Mouse (Mus musculus): ENCODE data around the gene Fzd5. TPM values are rescaled to one million over a fixed set of nuclear protein-coding genes. Genes with fewer than 3 reads are reported as not detected.

Gene Fzd5
- polyA plus RNA-seq, 1 experiment from 2014 or later: 0.58 TPM

DNA sequence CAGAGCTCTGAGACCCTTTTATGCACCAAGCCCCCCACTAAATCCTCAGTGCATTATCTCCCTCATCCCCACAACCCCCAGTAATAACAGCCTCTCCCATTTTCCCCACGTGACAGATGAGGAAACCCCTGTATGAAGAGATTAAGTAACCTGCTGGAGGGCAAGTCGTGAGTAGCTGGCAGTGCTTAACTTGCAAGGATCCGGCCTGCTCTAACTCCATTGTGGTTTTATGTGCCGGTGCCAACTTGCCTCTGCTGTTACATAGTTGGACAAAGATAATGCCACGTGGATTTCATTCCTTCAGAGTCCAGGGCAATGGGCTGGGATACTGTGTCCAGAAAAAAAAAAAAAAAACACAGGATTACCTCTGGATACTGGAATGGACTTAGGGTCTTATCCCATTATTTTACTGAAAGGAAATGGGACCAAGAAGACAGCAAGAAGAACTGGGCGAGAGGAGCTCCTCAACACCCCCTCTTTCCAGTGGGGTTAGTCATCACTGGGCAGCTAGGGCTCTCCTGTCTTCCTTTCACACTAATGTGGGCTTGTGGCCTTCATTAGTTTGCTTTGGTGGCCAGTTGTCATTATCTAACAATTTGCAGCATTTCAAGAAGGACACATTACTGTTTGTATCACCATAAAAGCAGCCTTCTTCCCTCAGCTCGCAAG is 18.6 kb upstream of the Fzd5 start:
- no peak for ATAC-seq
- H3K36me3 ChIP-seq (ENCODE audit: control insufficient read depth, insufficient read depth, low read length): no peaks in the 10 kb centered on the region
- no peak overlapping the region for H3K27ac ChIP-seq (ENCODE audit: low read length)
- no peaks in the 10 kb centered on the region for H3K9me3 ChIP-seq (replicated peaks; ENCODE audit: control insufficient read depth, low read length, poor library complexity, severe bottlenecking)
- H3K4me1 ChIP-seq (ENCODE audit: control insufficient read depth, insufficient read depth, low read length): no peaks in the 10 kb centered on the region
- no peak overlapping the region for H3K4me2 ChIP-seq (ENCODE audit: low read length)
- H3K27me3 ChIP-seq (ENCODE audit: control insufficient read depth, insufficient read depth, low read depth, low read length): no peaks in the 10 kb centered on the region
- WGBS: 58% methylated on average over 7 of the region's 7 CpGs
- H3K9ac ChIP-seq (ENCODE audit: low read depth, low read length): no peak overlapping the region
- H3K4me3 ChIP-seq (ENCODE audit: low read depth, low read length): no peak overlapping the region

DNA sequence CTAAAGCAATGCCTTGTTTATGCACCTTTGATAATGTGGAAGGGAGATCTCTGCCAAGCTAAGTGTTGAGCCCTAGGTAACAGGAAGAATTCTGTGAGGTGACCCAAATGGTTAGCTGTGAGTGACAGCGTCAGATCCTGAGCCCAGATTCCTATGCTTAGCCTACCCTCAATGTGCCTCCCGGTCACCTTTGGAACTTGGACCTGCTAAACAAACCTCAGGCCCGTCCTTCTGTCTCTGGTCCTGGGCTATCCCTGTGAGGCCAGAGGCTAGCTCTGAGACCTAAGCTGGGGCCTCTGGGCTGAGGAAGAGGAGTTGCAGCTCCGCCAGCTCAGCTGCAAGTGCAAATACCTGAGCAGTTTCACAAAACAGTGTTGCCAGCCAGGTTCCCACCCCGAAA is 17.1 kb upstream of the Fzd5 start:
- WGBS: 92% methylated on average over 5 of the region's 5 CpGs
- ATAC-seq: no peak

DNA sequence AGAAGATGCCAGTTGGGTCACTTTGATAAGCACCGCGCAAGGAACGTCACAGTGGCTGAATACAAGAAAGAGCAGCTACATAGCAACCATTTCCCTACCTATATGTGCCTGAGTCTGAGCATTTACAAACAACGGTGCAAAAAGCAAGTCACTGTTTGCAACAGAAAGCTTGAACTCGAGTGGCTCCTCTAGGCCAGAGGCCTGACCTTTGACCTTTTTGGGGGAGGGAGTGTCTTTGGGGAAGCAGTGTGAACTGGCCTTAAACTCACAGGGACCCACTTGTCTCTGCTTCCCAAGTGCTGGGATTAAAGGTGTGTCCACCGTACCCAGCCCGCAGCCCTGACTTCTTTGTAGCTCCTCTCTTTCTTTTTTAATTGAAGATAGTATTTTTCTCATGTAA is 16.1 kb upstream of the Fzd5 start:
- no peaks in the 10 kb centered on the region for H3K4me1 ChIP-seq (ENCODE audit: control insufficient read depth, insufficient read depth, low read length)
- no peak for ATAC-seq
- no peak overlapping the region for H3K27ac ChIP-seq (ENCODE audit: low read length)
- no peaks in the 10 kb centered on the region for H3K36me3 ChIP-seq (ENCODE audit: control insufficient read depth, insufficient read depth, low read length)
- no peak overlapping the region for H3K4me3 ChIP-seq (ENCODE audit: low read depth, low read length)
- no peaks in the 10 kb centered on the region for H3K9me3 ChIP-seq (replicated peaks; ENCODE audit: control insufficient read depth, low read length, poor library complexity, severe bottlenecking)
- H3K27me3 ChIP-seq (ENCODE audit: control insufficient read depth, insufficient read depth, low read depth, low read length): no peaks in the 10 kb centered on the region
- H3K4me2 ChIP-seq (ENCODE audit: low read length): no peak overlapping the region
- WGBS: 71% methylated on average over 7 of the region's 7 CpGs
- H3K9ac ChIP-seq (ENCODE audit: low read depth, low read length): no peak overlapping the region

More for the DNA sequence above, 17.1 kb upstream of the Fzd5 start:
- Histone ChIP-seq H3K9me3 (replicated peaks; ENCODE audit: control insufficient read depth, low read length, poor library complexity, severe bottlenecking) (no peaks in the 10 kb centered on the region), H3K4me3 (ENCODE audit: low read depth, low read length) (no peak overlapping the region), H3K9ac (ENCODE audit: low read depth, low read length) (no peak overlapping the region), H3K27me3 (ENCODE audit: control insufficient read depth, insufficient read depth, low read depth, low read length) (no peaks in the 10 kb centered on the region), H3K4me1 (ENCODE audit: control insufficient read depth, insufficient read depth, low read length) (no peaks in the 10 kb centered on the region), H3K4me2 (ENCODE audit: low read length) (no peak overlapping the region), H3K27ac (ENCODE audit: low read length) (no peak overlapping the region), H3K36me3 (ENCODE audit: control insufficient read depth, insufficient read depth, low read length) (no peaks in the 10 kb centered on the region)

DNA sequence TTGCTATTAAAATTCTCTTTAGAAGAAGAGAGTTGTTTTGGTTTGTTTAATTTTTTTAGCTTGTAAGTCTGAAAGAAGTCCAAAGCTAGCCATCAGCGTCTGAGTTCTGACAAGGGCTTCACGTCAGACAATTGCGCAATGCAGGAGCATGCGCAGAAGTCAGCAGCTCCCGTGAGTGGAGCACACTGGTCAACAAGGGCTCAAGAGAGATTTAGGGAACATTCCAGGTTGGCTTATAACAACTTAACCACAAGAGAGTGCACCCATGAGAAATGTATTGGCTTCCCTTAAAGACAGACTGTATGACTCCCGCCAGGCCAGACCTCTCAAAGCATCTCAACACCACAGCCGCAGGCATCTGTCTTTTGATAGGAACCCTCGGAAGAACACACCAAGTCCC is 15.6 kb upstream of the Fzd5 start:
- WGBS: 88% methylated on average over 8 of the region's 8 CpGs
- Histone ChIP-seq H3K9me3 (replicated peaks; ENCODE audit: control insufficient read depth, low read length, poor library complexity, severe bottlenecking) (no peaks in the 10 kb centered on the region), H3K4me1 (ENCODE audit: control insufficient read depth, insufficient read depth, low read length) (no peaks in the 10 kb centered on the region), H3K36me3 (ENCODE audit: control insufficient read depth, insufficient read depth, low read length) (no peaks in the 10 kb centered on the region), H3K27ac (ENCODE audit: low read length) (no peak overlapping the region), H3K4me2 (ENCODE audit: low read length) (no peak overlapping the region), H3K9ac (ENCODE audit: low read depth, low read length) (no peak overlapping the region), H3K4me3 (ENCODE audit: low read depth, low read length) (no peak overlapping the region), H3K27me3 (ENCODE audit: control insufficient read depth, insufficient read depth, low read depth, low read length) (no peaks in the 10 kb centered on the region)
- ATAC-seq: no peak

DNA sequence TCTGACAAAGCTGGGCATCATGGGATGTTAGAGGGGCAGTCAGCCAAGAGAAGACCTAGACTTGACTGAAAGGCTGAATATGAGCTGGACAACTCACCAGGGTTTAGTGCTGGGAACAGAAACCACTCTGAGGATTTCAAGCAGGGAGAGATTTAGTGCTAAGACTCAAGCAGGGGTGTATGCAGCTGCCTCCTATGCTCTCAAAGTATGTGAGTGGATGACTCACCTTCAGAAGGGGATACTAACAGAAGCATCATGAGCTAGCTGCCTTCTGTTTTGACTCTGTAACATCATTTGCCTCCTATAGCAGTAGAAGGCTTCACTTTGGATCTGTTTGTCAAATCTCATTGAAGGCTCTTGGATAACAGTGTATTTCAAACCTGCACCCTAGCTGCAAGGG is 7.1 kb upstream of the Fzd5 start:
- Histone ChIP-seq H3K4me2 (ENCODE audit: low read length) (no peak overlapping the region), H3K4me1 (ENCODE audit: control insufficient read depth, insufficient read depth, low read length) (no peaks in the 10 kb centered on the region), H3K27ac (ENCODE audit: low read length) (no peak overlapping the region), H3K27me3 (ENCODE audit: control insufficient read depth, insufficient read depth, low read depth, low read length) (no peaks in the 10 kb centered on the region; the same call in 1 of the 2 replicates), H3K36me3 (ENCODE audit: control insufficient read depth, insufficient read depth, low read length) (no peaks in the 10 kb centered on the region), H3K9me3 (replicated peaks; ENCODE audit: control insufficient read depth, low read length, poor library complexity, severe bottlenecking) (no peaks in the 10 kb centered on the region), H3K4me3 (ENCODE audit: low read depth, low read length) (no peak overlapping the region), H3K9ac (ENCODE audit: low read depth, low read length) (no peak overlapping the region)
- no peak for ATAC-seq

DNA sequence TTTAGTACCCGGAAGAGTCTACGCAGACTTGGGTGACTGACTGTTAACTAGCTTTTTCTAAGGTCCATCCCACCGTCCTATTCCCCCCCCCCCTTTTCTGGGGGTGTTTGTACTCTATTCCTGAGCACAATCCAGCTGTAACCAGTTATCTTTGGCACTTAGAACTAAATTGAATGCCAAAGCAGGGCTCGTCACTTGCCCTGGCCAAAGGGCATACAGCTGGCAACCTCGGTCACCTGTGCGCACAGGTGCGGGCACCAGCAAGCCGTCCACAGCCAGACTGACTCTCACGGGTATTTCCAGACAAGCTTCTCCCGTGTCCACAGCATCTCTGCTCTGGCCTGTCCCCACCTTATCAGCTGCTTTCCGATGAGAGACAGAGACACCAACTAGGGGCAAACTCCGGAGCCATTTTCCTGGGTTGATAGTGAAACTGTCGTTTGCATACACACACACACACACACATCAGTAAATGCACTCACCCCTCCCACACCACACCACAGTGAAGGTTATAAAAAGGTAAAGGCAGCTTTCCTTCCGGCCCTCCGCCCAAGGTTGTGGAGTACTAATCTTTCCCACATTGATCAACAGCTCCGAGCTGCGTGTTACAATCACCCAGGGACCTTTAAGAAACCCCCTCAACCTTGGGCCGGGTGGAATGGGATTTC is 5.3 kb upstream of the Fzd5 start:
- H3K27me3 ChIP-seq (ENCODE audit: control insufficient read depth, insufficient read depth, low read depth, low read length): peaks cover 9% of the 10 kb centered on the region
- H3K27ac ChIP-seq (ENCODE audit: low read length): no peak overlapping the region
- 90% methylated on average over 18 of the region's 18 CpGs for WGBS
- no peak overlapping the region for H3K9ac ChIP-seq (ENCODE audit: low read depth, low read length)
- H3K4me2 ChIP-seq (ENCODE audit: low read length): no peak overlapping the region
- no peak overlapping the region for H3K4me3 ChIP-seq (ENCODE audit: low read depth, low read length)
- no peak for ATAC-seq
- peaks cover 11% of the 10 kb centered on the region for H3K4me1 ChIP-seq (ENCODE audit: control insufficient read depth, insufficient read depth, low read length)
- H3K9me3 ChIP-seq (replicated peaks; ENCODE audit: control insufficient read depth, low read length, poor library complexity, severe bottlenecking): no peaks in the 10 kb centered on the region
- no peaks in the 10 kb centered on the region for H3K36me3 ChIP-seq (ENCODE audit: control insufficient read depth, insufficient read depth, low read length)

DNA sequence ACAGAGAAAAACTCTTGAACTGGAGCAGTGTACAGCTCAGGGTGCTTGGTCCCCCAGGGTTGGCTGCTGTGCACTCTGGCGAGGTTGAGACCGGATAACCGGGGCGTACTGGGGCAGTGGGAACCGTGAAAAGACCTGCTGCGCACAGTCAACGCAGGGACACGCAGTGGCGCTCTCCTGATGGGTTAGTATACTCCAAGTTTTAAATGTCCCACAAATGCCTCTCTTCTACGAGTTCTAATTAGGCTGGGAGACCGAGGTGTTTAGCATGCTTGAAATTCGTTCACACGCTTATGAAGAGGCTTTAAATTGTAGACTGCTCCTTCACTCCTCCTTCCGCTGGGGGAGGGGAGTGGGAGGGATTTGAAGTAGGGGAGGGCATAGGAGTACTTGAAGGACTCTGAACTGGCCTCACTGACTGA is 1.1 kb upstream of the Fzd5 start:
- WGBS: under 1% methylated on average over 14 of the region's 14 CpGs
- H3K9ac ChIP-seq (ENCODE audit: low read depth, low read length): no peak overlapping the region

DNA sequence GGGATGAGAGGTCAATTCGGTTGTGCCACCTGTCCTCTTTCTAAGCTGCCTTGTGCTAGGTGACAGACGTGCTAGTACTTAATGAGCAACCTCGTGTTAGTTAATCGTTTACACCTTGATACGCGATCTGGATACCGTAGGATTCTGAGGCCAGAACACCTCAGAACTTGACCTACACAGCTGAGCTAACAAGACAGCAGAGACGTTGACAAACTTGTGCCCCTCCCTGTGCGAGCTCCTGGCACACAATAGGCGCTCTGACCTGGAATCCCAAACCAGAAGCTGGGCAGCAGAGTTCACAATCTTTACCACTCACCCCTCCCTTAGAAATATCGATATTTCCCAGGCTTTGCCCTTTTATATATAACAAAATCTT is 617 bp upstream of the Fzd5 start:
- H3K9ac ChIP-seq (ENCODE audit: low read depth, low read length): peak overlapping the region; percentile 26; the same call in 1 of the 2 replicates
- ATAC-seq: 0 out of 2 replicates have a peak, but pooled peaks have one; percentile 3
- H3K9me3 ChIP-seq (replicated peaks; ENCODE audit: control insufficient read depth, low read length, poor library complexity, severe bottlenecking): no peaks in the 10 kb centered on the region
- H3K27ac ChIP-seq (ENCODE audit: low read length): no peak overlapping the region
- peaks cover 35% of the 10 kb centered on the region for H3K4me1 ChIP-seq (ENCODE audit: control insufficient read depth, insufficient read depth, low read length)
- H3K27me3 ChIP-seq (ENCODE audit: control insufficient read depth, insufficient read depth, low read depth, low read length): peaks cover 28% of the 10 kb centered on the region
- WGBS: under 1% methylated on average over 11 of the region's 11 CpGs
- no peaks in the 10 kb centered on the region for H3K36me3 ChIP-seq (ENCODE audit: control insufficient read depth, insufficient read depth, low read length)
- peak overlapping the region; percentile 94 for H3K4me2 ChIP-seq (ENCODE audit: low read length)
- peak overlapping the region; percentile 67 for H3K4me3 ChIP-seq (ENCODE audit: low read depth, low read length)

More for the DNA sequence above, 1.1 kb upstream of the Fzd5 start:
- Histone ChIP-seq H3K27ac (ENCODE audit: low read length) (no peak overlapping the region), H3K9me3 (replicated peaks; ENCODE audit: control insufficient read depth, low read length, poor library complexity, severe bottlenecking) (no peaks in the 10 kb centered on the region), H3K4me2 (ENCODE audit: low read length) (peak overlapping the region; percentile 94), H3K36me3 (ENCODE audit: control insufficient read depth, insufficient read depth, low read length) (no peaks in the 10 kb centered on the region), H3K4me1 (ENCODE audit: control insufficient read depth, insufficient read depth, low read length) (peaks cover 35% of the 10 kb centered on the region), H3K4me3 (ENCODE audit: low read depth, low read length) (peak overlapping the region; percentile 23), H3K27me3 (ENCODE audit: control insufficient read depth, insufficient read depth, low read depth, low read length) (peaks cover 28% of the 10 kb centered on the region)
- no peak for ATAC-seq

DNA sequence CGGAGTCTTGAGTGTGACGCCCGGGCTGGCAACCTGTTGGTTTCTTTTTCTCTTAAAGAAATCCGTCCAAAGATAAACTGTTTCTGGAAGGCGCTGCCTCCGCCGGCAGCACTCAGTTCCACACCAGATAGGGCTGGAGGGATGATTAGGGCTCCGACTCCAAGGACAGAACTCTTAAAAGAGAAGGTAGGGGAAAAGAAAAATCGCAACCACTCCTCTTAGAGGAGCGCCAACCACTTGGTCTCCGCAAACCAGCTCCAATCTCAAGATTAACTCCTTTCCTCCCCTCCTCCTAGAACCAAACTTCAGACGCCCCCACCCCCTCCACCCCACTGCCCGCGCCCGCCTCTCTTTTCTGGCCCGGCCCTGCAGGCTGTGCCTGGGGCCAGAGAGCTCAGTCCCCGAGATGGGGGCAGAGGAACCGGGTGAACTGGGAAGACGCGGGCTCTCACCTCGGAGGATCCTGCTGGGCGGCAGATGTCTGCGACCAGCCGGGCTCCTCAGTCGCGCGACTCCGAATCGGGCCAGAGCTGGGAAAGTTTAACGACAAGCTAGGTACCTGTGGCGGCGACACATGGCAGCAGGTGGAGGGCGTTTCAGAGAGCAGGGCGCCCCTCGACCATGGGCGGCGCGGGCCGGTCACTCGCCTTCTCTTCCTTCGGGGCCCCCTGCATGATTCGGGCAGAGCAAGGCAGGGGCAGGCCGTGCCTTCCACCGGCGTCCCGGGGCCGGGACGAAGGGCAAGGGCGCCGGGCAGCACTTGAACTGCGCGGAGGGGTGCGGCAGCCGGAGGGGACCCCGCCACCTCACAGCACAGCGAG is 660 bp downstream of the Fzd5 start:
- Histone ChIP-seq H3K27me3 (ENCODE audit: control insufficient read depth, insufficient read depth, low read depth, low read length) (peaks cover 28% of the 10 kb centered on the region), H3K36me3 (ENCODE audit: control insufficient read depth, insufficient read depth, low read length) (no peaks in the 10 kb centered on the region), H3K27ac (ENCODE audit: low read length) (no peak overlapping the region), H3K4me3 (ENCODE audit: low read depth, low read length) (peak overlapping the region; percentile 67), H3K9me3 (replicated peaks; ENCODE audit: control insufficient read depth, low read length, poor library complexity, severe bottlenecking) (no peaks in the 10 kb centered on the region), H3K4me2 (ENCODE audit: low read length) (peak overlapping the region; percentile 94), H3K4me1 (ENCODE audit: control insufficient read depth, insufficient read depth, low read length) (peaks cover 35% of the 10 kb centered on the region), H3K9ac (ENCODE audit: low read depth, low read length) (peak overlapping the region; percentile 57)
- under 1% methylated on average over 55 of the region's 56 CpGs for WGBS
- ATAC-seq: 0 out of 2 replicates have a peak, but pooled peaks have one; percentile 1

Measured in midbrain, embryonic 16.5 days (tissue).